Mouse (Mus musculus) CH12.LX (cell line): Measurements from ENCODE around the gene Adamtsl5. TPM values are rescaled to one million over a fixed set of nuclear protein-coding genes. Genes with fewer than 3 reads are reported as not detected.

ENCODE experiments used
- DNase-seq: peaks from one replicate; pipeline ENCODE4 v3.0.0-alpha.2; 2013; ENCODE audit errors: extremely low read depth
- H3K27ac ChIP-seq: 2 replicates; pipeline ENCODE4 v1.5.1; 2012; ENCODE audit warnings: low read depth, mild to moderate bottlenecking, control low read depth, moderate library complexity; ENCODE audit not compliant: insufficient read depth
- H3K27me3 ChIP-seq: replicated peaks from 2 replicates; pipeline ENCODE3; 2012; ENCODE audit warnings: inconsistent platforms
- H3K36me3 ChIP-seq, 2 experiments: replicated peaks in 1 of 2; 2 replicates each; pipeline versions ENCODE3 to v1.6.1; 2012; ENCODE audit warnings: inconsistent platforms in 1 of 2, low read length in 1 of 2, mild to moderate bottlenecking in 1 of 2, mixed read lengths in 1 of 2, moderate library complexity in 1 of 2; ENCODE audit not compliant: control insufficient read depth in 1 of 2, insufficient read depth in 1 of 2
- H3K4me1 ChIP-seq, 2 experiments: 2 replicates each; pipeline ENCODE4 v1.6.1; 2012; ENCODE audit warnings: inconsistent platforms in 1 of 2, moderate library complexity in 1 of 2; ENCODE audit not compliant: insufficient read depth in 2 of 2, control insufficient read depth in 1 of 2
- H3K4me2 ChIP-seq: 2 replicates; pipeline ENCODE4 v1.6.1; 2012; ENCODE audit warnings: low read depth, mild to moderate bottlenecking, control low read depth; ENCODE audit not compliant: poor library complexity, insufficient read depth, severe bottlenecking
- H3K4me3 ChIP-seq, 3 experiments: fragments of 150-350 bp in 1 of 3; sonication (generic) in 1 of 3; replicated peaks in 1 of 3; 2 replicates each; pipeline versions ENCODE3 to v1.5.1; 2011 to 2012; ENCODE audit warnings: low read depth in 2 of 3, low read length in 2 of 3, mild to moderate bottlenecking in 2 of 3, moderate library complexity in 2 of 3, control low read depth in 1 of 3, improper control_type of control experiment in 1 of 3, inconsistent platforms in 1 of 3, mixed read lengths in 1 of 3; ENCODE audit not compliant: poor library complexity in 1 of 3
- H3K79me2 ChIP-seq: replicated peaks from 2 replicates; pipeline ENCODE4 v1.6.1; 2012; ENCODE audit warnings: mild to moderate bottlenecking, moderate library complexity; ENCODE audit not compliant: control insufficient read depth, poor library complexity, insufficient read depth, severe bottlenecking; ENCODE audit errors: extremely low read depth
- H3K9ac ChIP-seq: 2 replicates; pipeline ENCODE4 v1.6.1; 2012; ENCODE audit warnings: low read depth, mild to moderate bottlenecking, control low read depth, moderate library complexity; ENCODE audit not compliant: insufficient read depth
- H3K9me3 ChIP-seq: replicated peaks from 2 replicates; pipeline ENCODE3; 2012; ENCODE audit warnings: low read length, inconsistent platforms, mixed read lengths
- BHLHE40 ChIP-seq: IDR thresholded peaks from 2 replicates; pipeline ENCODE4 v1.6.1; 2011; ENCODE audit warnings: mild to moderate bottlenecking, low read depth, low read length, improper control_type of control experiment
- CHD1 ChIP-seq: IDR thresholded peaks from 2 replicates; pipeline ENCODE4 v1.6.1; 2012; ENCODE audit warnings: low read depth, low read length, improper control_type of control experiment, inconsistent platforms
- CHD2 ChIP-seq: IDR thresholded peaks from 2 replicates; pipeline ENCODE4 v1.6.1; 2011; ENCODE audit warnings: low read length, improper control_type of control experiment
- CTCF ChIP-seq, 2 experiments: IDR thresholded peaks in 1 of 2; conservative IDR thresholded peaks in 1 of 2; 2 replicates each; pipeline ENCODE4 v1.5.1; 2011 to 2012; ENCODE audit warnings: low read depth in 2 of 2, low read length in 2 of 2, improper control_type of control experiment in 1 of 2, inconsistent platforms in 1 of 2, mild to moderate bottlenecking in 1 of 2, moderate library complexity in 1 of 2
- ETS1 ChIP-seq: conservative IDR thresholded peaks from 2 replicates; pipeline ENCODE4 v1.6.1; 2012; ENCODE audit warnings: low read depth, mild to moderate bottlenecking, inconsistent platforms, low read length, improper control_type of control experiment, moderate library complexity
- GABPA ChIP-seq: IDR thresholded peaks from 2 replicates; pipeline ENCODE4 v1.6.1; 2012; ENCODE audit warnings: low read depth, low read length, improper control_type of control experiment, inconsistent platforms; ENCODE audit not compliant: insufficient replicate concordance
- HCFC1 ChIP-seq: IDR thresholded peaks from 2 replicates; pipeline ENCODE4 v1.6.1; 2012; ENCODE audit warnings: low read depth, mild to moderate bottlenecking, inconsistent platforms, low read length, improper control_type of control experiment
- JUND ChIP-seq: conservative IDR thresholded peaks from 2 replicates; pipeline ENCODE4 v1.6.1; 2011; ENCODE audit warnings: low read depth, low read length, improper control_type of control experiment
- KAT2A ChIP-seq: IDR thresholded peaks from 2 replicates; pipeline ENCODE4 v1.6.1; 2012; ENCODE audit warnings: low read length, improper control_type of control experiment, inconsistent platforms; ENCODE audit not compliant: insufficient replicate concordance
- MAFK ChIP-seq: IDR thresholded peaks from 2 replicates; pipeline ENCODE4 v1.6.1; 2011; ENCODE audit warnings: low read length, improper control_type of control experiment; ENCODE audit not compliant: insufficient replicate concordance
- MAX ChIP-seq: IDR thresholded peaks from 2 replicates; pipeline ENCODE4 v1.6.1; 2011; ENCODE audit warnings: low read length, improper control_type of control experiment
- NELFE ChIP-seq: IDR thresholded peaks from 2 replicates; pipeline ENCODE4 v1.6.1; 2011; ENCODE audit warnings: low read depth, low read length, improper control_type of control experiment
- NRF1 ChIP-seq: IDR thresholded peaks from 2 replicates; pipeline ENCODE4 v1.6.1; 2014; ENCODE audit warnings: low read depth, mild to moderate bottlenecking, inconsistent platforms, low read length, improper control_type of control experiment, moderate library complexity
- PAX5 ChIP-seq: IDR thresholded peaks from 2 replicates; pipeline ENCODE4 v1.6.1; 2012; ENCODE audit warnings: low read length, inconsistent platforms, mixed read lengths
- POLR2AphosphoS2 ChIP-seq: IDR thresholded peaks from 2 replicates; pipeline ENCODE4 v1.6.1; 2011; ENCODE audit warnings: low read depth, low read length, improper control_type of control experiment
- RCOR1 ChIP-seq: conservative IDR thresholded peaks from 2 replicates; pipeline ENCODE4 v1.6.1; 2012; ENCODE audit warnings: low read depth, mild to moderate bottlenecking, inconsistent platforms, low read length, improper control_type of control experiment
- SIN3A ChIP-seq: IDR thresholded peaks from 2 replicates; pipeline ENCODE4 v1.6.1; 2012; ENCODE audit warnings: low read length, improper control_type of control experiment, inconsistent platforms
- SMC3 ChIP-seq: IDR thresholded peaks from 2 replicates; pipeline ENCODE4 v1.6.1; 2011; ENCODE audit warnings: low read depth, low read length, improper control_type of control experiment
- TBP ChIP-seq: conservative IDR thresholded peaks from 2 replicates; pipeline ENCODE4 v1.6.1; 2011; ENCODE audit warnings: low read depth, low read length, improper control_type of control experiment
- TCF12 ChIP-seq: IDR thresholded peaks from 2 replicates; pipeline ENCODE4 v1.6.1; 2014; ENCODE audit warnings: low read depth, mild to moderate bottlenecking, inconsistent platforms, low read length, improper control_type of control experiment
- ZKSCAN1 ChIP-seq: IDR thresholded peaks from 2 replicates; pipeline ENCODE4 v1.6.1; 2012; ENCODE audit warnings: low read depth, inconsistent platforms, low read length, improper control_type of control experiment, borderline replicate concordance
- dilution Hi-C: fragments of 300-500 bp; cut with MboI; formaldehyde crosslinking; loops from 2 replicates; pipeline ENCODE4 v1.14.3; 2020; ENCODE audit warnings: low sequenced_read_pairs; ENCODE audit not compliant: extremely low pct_unique_long_range_greater_than_20kb, extremely low pct_ligation_motif_present
- in situ Hi-C: fragments of 300-500 bp; cut with MboI; formaldehyde crosslinking; loops from 3 replicates; pipeline ENCODE4 v1.14.3; 2019; ENCODE audit warnings: low sequenced_read_pairs, low pct_ligation_motif_present, low pct_unique_long_range_greater_than_20kb, mixed read lengths
- polyA plus RNA-seq: library from polyadenylated mRNA; unstranded; fragments of >175 nt; gene quantifications from 2 replicates; pipeline ENCODE4 v1.2.1, GENCODE M21; 2012; ENCODE audit warnings: low read depth; ENCODE audit not compliant: insufficient read length
- total RNA-seq, 2 experiments: library from RNA; depleted of rRNA; stranded (reverse); fragments of 300-350 nt in 1 of 2; fragments of >200 nt in 1 of 2; gene quantifications; 2 replicates each; pipeline ENCODE4 v1.2.3; 2012 to 2014

The Adamtsl5 gene
- total and polyA plus RNA-seq, 3 experiments: 0.16 to 0.55 (median 0.27) TPM

- Histone ChIP-seq H3K79me2 (no peaks in the 10 kb centered on the region), H3K27me3 (peaks cover 51% of the 10 kb centered on the region), H3K9ac (no peak overlapping the region), H3K4me1 (peaks cover 0 to 24% of the 10 kb centered on the region in 2 experiments; a peak in 3 of 4 replicates), H3K27ac (no peak overlapping the region), H3K4me3 (no peak overlapping the region), H3K4me2 (no peak overlapping the region), H3K9me3 (no peaks in the 10 kb centered on the region), H3K36me3 (peaks cover 3 to 8% of the 10 kb centered on the region in 2 experiments)
- TF ChIP-seq NELFE (no peak), RCOR1 (no peak), BHLHE40 (no peak), KAT2A (no peak), POLR2AphosphoS2 (no peak), TBP (no peak), JUND (no peak), MAX (no peak), ZKSCAN1 (no peak), PAX5 (no peak), CHD1 (no peak), MAFK (no peak), TCF12 (no peak), HCFC1 (no peak), NRF1 (no peak)
- DNase-seq: no peak
- dilution Hi-C loops (no loop called here), in situ Hi-C loops (no loop called here)
These were observed 48.4 kb downstream of the Adamtsl5 start for GRCm38 (mm10) chr10:80299824-80300223.

- Histone ChIP-seq H3K36me3 (peaks cover 8 to 13% of the 10 kb centered on the region in 2 experiments), H3K27ac (no peak overlapping the region), H3K27me3 (peaks cover 46% of the 10 kb centered on the region), H3K9me3 (no peaks in the 10 kb centered on the region), H3K79me2 (no peaks in the 10 kb centered on the region), H3K4me2 (no peak overlapping the region), H3K9ac (no peak overlapping the region), H3K4me3 (no peak overlapping the region), H3K4me1 (peaks cover 5 to 26% of the 10 kb centered on the region in 2 experiments; a peak in 2 of 4 replicates)
- DNase-seq: no peak
- dilution Hi-C loops: no loop called here
- in situ Hi-C loops: no loop called here
- TF ChIP-seq MAFK (no peak), SMC3 (no peak), CHD2 (no peak), GABPA (no peak), TCF12 (no peak), CTCF (conservative IDR thresholded peaks at IDR 0.05 in 1 of 2, IDR thresholded peaks at IDR 0.05 in 1 of 2; ENCODE audit: low read depth in 2 of 2, low read length in 2 of 2) (no peak), NELFE (no peak), HCFC1 (no peak), ZKSCAN1 (no peak), ETS1 (no peak), SIN3A (no peak)
These were observed 48.9 kb downstream of the Adamtsl5 start for GRCm38 (mm10) chr10:80299301-80299700.
